Mouse (Mus musculus) macrophage (primary cell): ENCODE data around the gene Dgkz. TPM values are rescaled to one million over a fixed set of nuclear protein-coding genes. Genes with fewer than 3 reads are reported as not detected.
A peak's percentile ranks its signal among the peaks of the same experiment; 100 is the strongest.

Experiments
- H3K27ac ChIP-seq: fragments of 350-480 bp; formaldehyde crosslinking; 2 replicates; pipeline ENCODE4 v1.9.0; 2021
- H3K36me3 ChIP-seq: fragments of 350-480 bp; formaldehyde crosslinking; 2 replicates; pipeline ENCODE4 v1.9.0; 2021; ENCODE audit errors: inconsistent target
- H3K4me3 ChIP-seq: fragments of 350-480 bp; formaldehyde crosslinking; 2 replicates; pipeline ENCODE4 v1.9.0; 2021; ENCODE audit errors: inconsistent target
- H3K79me2 ChIP-seq: fragments of 350-480 bp; formaldehyde crosslinking; 2 replicates; pipeline ENCODE4 v1.9.0; 2021; ENCODE audit errors: inconsistent target
- WGBS: methylation state at CpG from one replicate; pipeline ENCODE4 v1.1.7; 2026; ENCODE audit warnings: inconsistent platforms; ENCODE audit not compliant: missing documents; 5-methylcytosine and 5-hydroxymethylcytosine counted together
- polyA plus RNA-seq: library from polyadenylated mRNA; stranded (reverse); fragments of 250-400 nt; gene quantifications from 3 replicates; pipeline ENCODE4 v1.2.4, GENCODE M21; 2018; ENCODE audit warnings: inconsistent platforms

Gene Dgkz
- polyA plus RNA-seq, 1 experiment from 2014 or later, result 81.8 TPM

GRCm38 (mm10) chr2:91978547-91978946 is 2.9 kb upstream of the Dgkz start:
- H3K4me3 ChIP-seq, result no peak overlapping the region
- no peak overlapping the region for H3K27ac ChIP-seq
- WGBS, result 41% methylated on average over 2 of the region's 2 CpGs
- H3K79me2 ChIP-seq, result no peaks in the 10 kb centered on the region
- no peaks in the 10 kb centered on the region for H3K36me3 ChIP-seq

- WGBS, result 34% methylated on average over 4 of the region's 4 CpGs
- no peak overlapping the region for H3K4me3 ChIP-seq
- no peak overlapping the region for H3K27ac ChIP-seq
- H3K36me3 ChIP-seq, result no peaks in the 10 kb centered on the region
- H3K79me2 ChIP-seq, result no peaks in the 10 kb centered on the region
Observed at GRCm38 (mm10) chr2:91977960-91978359, 2.3 kb upstream of the Dgkz start.

DNA sequence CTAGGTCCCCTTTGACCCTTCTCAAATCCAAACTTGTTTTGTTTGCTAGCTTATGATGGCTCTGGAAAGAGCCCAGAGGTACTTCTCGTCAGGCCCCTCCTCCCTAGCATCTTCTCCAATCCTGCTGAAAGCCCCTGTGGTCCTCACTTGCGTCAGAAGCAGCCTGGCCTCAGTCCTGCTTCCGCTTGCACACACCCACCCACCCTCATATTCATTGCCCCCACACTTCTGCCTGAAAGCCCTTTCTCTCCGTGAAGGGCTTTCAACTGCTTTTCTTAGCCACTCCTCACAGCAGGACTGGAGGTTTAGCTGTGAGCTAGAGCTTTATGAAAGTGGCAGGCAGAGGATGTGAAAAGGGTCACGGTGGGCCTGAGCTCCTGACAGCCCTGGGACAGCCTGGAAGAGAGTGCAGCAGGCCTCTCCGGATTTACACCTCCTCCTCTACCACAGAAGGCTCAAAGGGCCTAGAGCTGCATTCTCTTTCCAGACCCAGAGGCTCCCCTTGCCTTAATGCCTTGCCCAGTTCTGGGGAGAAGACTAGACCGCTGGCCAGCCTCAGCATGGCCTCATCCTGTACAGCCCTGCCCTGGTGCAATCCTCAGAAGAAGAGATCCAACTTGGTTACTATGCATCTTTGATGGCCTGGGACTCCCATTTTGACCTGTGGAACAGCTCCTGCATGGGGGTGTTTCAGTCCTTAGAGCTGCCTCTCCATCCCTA is 2.1 kb downstream of the Dgkz start:
- H3K79me2 ChIP-seq, result no peaks in the 10 kb centered on the region
- no peak overlapping the region for H3K27ac ChIP-seq
- 94% methylated on average over 7 of the region's 7 CpGs for WGBS
- H3K36me3 ChIP-seq, result no peaks in the 10 kb centered on the region
- no peak overlapping the region for H3K4me3 ChIP-seq

DNA sequence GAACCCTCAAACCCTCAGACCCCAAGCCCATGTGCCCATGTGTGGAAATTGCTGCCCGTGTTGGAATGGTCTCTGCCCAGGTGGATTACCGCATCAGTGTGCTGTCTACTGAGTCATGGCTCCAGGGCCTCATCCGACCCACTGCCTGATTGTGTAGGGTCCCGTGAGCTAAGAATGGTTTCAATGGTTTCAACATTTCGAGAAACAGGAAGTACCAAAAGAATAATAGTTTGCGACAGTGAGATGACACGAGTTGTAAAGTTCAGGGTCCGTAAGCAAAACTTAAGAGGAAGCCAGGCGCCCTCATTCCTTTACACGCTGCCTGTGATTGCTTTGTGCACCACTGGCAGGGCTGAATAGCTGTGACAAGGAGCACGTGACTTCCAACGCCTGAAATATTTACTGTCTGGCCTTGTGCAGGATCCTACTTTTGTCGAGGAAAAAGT is 3.5 kb downstream of the Dgkz start:
- H3K79me2 ChIP-seq, result no peaks in the 10 kb centered on the region
- peak overlapping the region; percentile 96 for H3K27ac ChIP-seq
- no peaks in the 10 kb centered on the region for H3K36me3 ChIP-seq
- WGBS, result 0% methylated on average over 13 of the region's 13 CpGs
- H3K4me3 ChIP-seq, result no peak overlapping the region; the same call in 1 of the 2 replicates

DNA sequence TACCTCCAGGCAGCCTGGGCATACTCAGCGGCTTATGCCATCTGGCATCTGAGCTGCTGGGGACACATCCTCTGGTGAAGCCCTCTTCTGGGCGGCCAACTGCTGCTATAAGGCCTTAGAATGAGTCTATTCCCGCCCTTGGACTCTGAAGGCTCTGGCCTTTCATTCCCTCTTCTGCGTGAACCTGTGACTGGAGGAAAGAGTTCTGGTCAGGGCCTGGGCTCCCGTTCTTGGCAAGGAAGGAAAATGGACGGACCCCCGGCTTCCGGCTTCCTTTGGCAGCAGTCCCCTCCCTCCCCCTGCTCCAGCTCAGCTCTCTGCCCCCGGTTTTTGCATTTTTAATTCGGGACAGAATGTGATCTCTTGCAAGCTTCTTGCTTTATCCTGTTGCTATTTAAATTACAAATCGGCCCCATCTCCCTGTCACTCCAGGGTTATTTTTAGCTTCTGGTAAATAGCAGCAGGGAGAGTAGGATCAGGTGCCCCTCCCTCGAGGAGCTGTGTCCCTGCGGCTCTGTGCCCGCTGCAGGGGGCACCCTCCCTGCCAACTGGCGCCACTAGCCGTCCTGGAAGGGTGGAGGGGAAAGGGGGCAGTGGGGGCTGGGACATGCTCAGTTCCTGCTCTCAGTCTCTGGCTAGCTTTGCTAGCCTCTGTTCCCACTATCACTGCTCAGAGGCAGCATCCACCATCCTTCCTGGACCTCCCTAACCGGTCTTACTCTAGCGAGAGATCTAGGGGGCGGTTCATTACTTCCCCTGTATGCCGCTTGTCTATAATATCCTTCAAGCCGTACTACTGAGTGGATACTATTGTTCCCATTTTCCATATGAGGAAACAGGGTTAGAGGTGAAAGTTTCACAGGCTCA is 4.2 kb downstream of the Dgkz start:
- peak overlapping the region; percentile 96 for H3K27ac ChIP-seq
- H3K4me3 ChIP-seq, result no peak overlapping the region; the same call in 1 of the 2 replicates
- no peaks in the 10 kb centered on the region for H3K36me3 ChIP-seq
- 22% methylated on average over 21 of the region's 21 CpGs for WGBS
- H3K79me2 ChIP-seq, result no peaks in the 10 kb centered on the region

DNA sequence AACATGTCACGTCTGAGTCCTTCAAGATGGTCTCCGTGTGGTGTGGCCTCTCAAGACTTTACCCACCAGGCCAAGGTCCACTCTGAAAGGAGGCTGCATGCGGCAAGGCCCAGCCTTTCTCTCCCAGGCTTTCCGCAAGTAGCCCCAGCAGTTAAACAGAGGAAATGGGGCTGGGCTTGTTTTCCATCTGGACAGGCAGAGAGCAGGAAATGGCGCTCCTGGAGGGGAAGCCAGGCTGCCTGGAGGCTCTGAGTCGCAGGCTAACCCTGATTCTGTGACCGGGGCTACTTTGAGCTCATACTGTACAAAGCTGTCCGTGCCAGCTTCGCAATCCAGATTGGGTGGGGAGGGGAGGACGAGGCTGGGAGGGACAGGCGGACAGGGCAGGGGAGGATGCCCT is 7.7 kb downstream of the Dgkz start:
- 70% methylated on average over 11 of the region's 11 CpGs for WGBS
- Histone ChIP-seq H3K4me3 (no peak overlapping the region), H3K36me3 (no peaks in the 10 kb centered on the region), H3K79me2 (peaks cover 19% of the 10 kb centered on the region), H3K27ac (peak overlapping the region; percentile 37)

- Histone ChIP-seq H3K36me3 (no peaks in the 10 kb centered on the region), H3K4me3 (no peak overlapping the region), H3K27ac (peak overlapping the region; percentile 100), H3K79me2 (peaks cover 35% of the 10 kb centered on the region)
- 32% methylated on average over 5 of the region's 5 CpGs for WGBS
Observed at GRCm38 (mm10) chr2:91966367-91966766, 9.3 kb downstream of the Dgkz start.

DNA sequence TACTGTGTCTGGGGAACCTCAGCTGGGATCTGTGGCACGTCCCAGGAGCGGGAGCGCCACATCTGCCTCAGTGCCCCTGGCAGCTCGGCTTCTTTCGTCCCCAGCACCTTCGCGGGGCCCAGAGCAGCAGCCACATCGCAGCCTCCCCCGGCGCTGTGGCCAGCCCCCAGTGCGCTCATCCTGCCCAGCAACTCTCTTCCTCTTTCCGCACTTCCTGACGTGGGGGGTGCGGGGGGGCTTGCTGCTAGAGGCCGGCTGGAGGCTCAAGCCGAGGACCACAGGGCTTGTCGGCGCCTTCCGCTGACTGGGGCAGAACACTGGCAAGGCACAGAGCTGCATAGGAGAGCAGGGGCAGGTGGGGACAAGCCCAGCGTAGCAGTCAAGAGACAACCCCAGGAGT is 10.2 kb downstream of the Dgkz start:
- peaks cover 45% of the 10 kb centered on the region for H3K79me2 ChIP-seq
- peak overlapping the region; percentile 100 for H3K27ac ChIP-seq
- peak overlapping the region; percentile 74 for H3K4me3 ChIP-seq
- H3K36me3 ChIP-seq, result no peaks in the 10 kb centered on the region
- 0% methylated on average over 20 of the region's 20 CpGs for WGBS

DNA sequence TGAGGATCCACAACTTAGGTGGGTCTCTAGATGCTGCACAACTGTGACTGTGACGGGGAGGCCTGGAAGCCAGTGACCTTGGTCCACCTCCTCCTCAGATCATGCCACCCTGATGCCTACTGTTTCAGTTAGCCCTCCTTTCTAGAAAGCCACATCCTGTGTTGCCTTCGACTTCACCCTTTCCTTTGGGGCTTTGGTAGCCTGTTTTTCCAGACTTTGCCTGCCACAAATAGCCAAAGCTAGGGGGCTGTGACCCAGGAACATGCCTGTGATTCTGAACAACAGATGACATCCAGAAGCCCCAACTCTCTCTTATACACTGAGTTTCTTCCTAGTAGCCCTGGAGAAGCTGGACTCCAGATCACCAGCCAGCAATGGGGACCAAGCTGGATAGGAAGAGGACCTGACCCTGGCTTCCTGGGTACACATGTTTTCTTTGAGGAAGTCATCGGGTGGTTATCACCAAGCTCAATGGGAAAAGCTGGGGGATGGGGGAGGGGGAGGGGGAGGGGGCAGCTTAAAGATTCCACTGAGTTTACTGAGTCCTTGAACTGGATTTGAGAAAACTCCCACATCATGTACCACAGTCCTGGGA is 11.0 kb downstream of the Dgkz start:
- H3K4me3 ChIP-seq, result peak overlapping the region; percentile 74
- H3K36me3 ChIP-seq, result no peaks in the 10 kb centered on the region
- WGBS, result 7% methylated on average over 3 of the region's 3 CpGs
- peak overlapping the region; percentile 100 for H3K27ac ChIP-seq
- peaks cover 52% of the 10 kb centered on the region for H3K79me2 ChIP-seq

DNA sequence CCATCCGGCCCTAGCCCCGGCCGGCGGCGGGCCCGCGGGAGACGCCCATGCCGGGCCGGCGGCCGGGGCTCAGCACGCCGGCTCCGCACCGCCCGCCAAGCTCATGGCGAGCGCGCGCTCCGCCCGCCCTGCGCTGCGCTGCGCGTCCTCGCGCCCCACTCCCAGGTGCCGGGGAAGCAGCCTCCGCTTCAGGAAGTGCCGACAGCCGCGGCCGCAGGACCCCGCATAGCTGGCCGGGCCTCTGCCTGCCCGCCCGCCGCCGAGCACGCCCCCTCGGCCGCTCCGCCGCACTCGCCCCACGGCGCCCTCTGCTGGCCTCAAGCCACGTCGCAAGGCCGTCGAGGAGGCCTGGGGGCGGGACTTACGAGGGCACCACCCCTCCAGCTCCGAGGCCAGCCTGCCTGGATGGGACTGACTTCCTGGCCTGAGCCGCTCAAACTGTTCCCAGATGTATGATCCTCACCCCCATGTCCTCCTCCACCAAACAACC is 12.2 kb downstream of the Dgkz start:
- H3K27ac ChIP-seq, result peak overlapping the region; percentile 100
- peaks cover 64% of the 10 kb centered on the region for H3K79me2 ChIP-seq
- under 1% methylated on average over 48 of the region's 57 CpGs for WGBS
- H3K36me3 ChIP-seq, result no peaks in the 10 kb centered on the region
- H3K4me3 ChIP-seq, result peak overlapping the region; percentile 74

DNA sequence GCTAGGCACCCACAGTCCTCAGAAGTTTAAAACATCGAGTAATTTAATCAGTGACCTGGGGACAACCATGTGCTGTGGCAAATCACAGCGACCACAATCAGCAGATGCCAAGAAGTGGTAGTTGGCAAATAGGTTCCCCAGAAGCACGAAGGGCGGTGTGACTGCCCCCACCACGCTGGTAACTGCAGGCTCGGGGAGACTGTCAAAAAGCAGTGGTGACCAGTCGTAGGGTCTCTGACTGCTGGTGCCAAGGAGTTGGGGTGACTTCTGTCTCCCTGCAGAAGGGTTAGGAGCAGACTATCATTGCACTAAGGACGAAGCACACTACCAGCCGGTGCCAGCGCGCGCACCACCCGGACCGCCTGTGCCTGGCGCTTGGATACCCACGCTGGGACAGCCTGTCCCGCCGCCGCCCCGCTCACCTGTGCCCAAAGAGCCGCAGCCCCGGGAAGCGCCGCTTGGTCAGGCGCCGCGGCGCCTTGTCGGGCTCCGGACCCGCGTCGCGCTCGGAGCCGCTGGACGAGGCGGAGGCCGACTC is 12.7 kb downstream of the Dgkz start:
- under 1% methylated on average over 37 of the region's 39 CpGs for WGBS
- Histone ChIP-seq H3K27ac (peak overlapping the region; percentile 45), H3K79me2 (peaks cover 69% of the 10 kb centered on the region), H3K36me3 (no peaks in the 10 kb centered on the region), H3K4me3 (peak overlapping the region; percentile 52)

- peaks cover 77% of the 10 kb centered on the region for H3K79me2 ChIP-seq
- 3% methylated on average over 3 of the region's 4 CpGs for WGBS
Observed at GRCm38 (mm10) chr2:91961901-91962761, 13.5 kb downstream of the Dgkz start.

GRCm38 (mm10) chr2:91960459-91960858 is 15.2 kb downstream of the Dgkz start:
- no peaks in the 10 kb centered on the region for H3K36me3 ChIP-seq
- 93% methylated on average over 5 of the region's 5 CpGs for WGBS
- H3K79me2 ChIP-seq, result peaks cover 94% of the 10 kb centered on the region
- H3K27ac ChIP-seq, result no peak overlapping the region
- H3K4me3 ChIP-seq, result no peak overlapping the region

More at GRCm38 (mm10) chr2:91961901-91962761, 13.5 kb downstream of the Dgkz start:
- peak overlapping the region; percentile 52 for H3K4me3 ChIP-seq
- no peaks in the 10 kb centered on the region for H3K36me3 ChIP-seq
- peak overlapping the region; percentile 45 for H3K27ac ChIP-seq
